Mouse (Mus musculus) naive thymus-derived CD4-positive, alpha-beta T cell, adult 5 months (primary cell): Measurements from ENCODE around the gene Capns2. TPM values are rescaled to one million over a fixed set of nuclear protein-coding genes. Genes with fewer than 3 reads are reported as not detected.

Source experiments
- polyA plus RNA-seq: library from polyadenylated mRNA; unstranded; fragments of 100-300 nt; shearing (Covaris generic); gene quantifications from one replicate; pipeline ENCODE4 v1.2.1, GENCODE M21; 2017

Capns2 gene
- not detected for polyA plus RNA-seq

DNA sequence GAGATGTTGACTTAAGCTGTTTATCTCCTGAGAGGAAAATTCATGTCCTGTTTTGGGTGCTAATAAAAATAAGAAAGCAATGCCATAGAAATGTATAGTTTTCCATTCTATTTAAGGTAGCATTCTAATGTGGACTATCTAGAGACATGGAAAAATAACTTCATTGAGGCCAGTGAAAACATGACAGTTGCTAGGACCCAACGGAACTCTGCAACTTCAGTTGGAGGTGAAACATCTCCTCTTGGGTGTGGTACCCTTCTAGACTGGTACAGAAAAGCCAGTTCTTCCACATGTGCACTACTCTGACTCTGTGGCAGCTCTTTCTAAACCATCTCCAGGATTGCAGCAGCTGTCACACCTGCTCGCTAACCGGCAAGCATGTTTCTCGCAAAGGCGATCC, at the start of gene Capns2:
Gene Capns2 (plus strand): TSS at position 301 of the 400 bp plus-strand sequence.

DNA sequence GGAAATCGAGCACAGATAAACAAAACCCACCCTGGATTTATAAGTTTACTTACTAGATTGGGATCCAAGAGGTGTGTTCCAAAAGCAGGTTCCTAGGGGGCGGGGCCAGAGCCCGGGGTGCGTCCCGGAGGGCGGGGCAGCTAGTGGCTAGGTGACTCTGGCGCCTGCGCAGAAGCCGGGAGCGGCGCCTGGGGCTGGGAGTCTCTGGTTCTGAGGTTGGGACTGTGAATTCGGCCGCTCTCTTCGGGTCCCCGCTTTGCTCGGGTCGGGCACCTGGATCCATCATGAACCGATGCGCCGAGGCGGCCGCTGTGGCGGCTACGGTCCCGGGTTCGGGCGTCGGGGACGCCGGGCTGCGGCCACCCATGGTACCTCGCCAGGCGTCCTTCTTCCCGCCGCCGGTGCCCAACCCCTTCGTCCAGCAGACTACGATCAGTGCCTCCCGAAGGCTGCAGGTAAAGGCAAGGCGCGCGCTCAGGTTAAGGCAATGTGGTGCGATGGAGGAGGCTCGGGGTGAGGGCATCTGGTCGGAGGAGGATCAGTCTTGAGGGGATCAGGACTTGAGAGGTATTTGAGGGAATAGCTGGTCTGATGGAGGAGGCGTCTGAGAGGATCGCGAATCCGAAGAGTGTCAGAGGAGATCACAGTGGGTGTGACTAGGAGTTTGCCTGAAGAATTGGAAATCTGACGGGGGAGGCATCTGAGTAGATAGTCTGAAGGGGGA, 45.9 kb upstream of the Capns2 start, which contains the start of gene Lpcat2:
Gene Lpcat2 (plus strand): TSS at position 169 of the 724 bp plus-strand sequence.

Other genes with a start within 250 kb of the Capns2 start
- not detected for gene Irx6, start 227.1 kb upstream of the Capns2 start, polyA plus RNA-seq
- not detected for gene Mmp2, start 74.1 kb upstream of the Capns2 start, polyA plus RNA-seq
- gene Lpcat2, start 46.1 kb upstream of the Capns2 start, polyA plus RNA-seq: not detected
- gene Slc6a2, start 58.7 kb downstream of the Capns2 start, polyA plus RNA-seq: not detected
- gene Ces1a, start 146.8 kb downstream of the Capns2 start, polyA plus RNA-seq: not detected
- gene Ces1b, start 178.6 kb downstream of the Capns2 start, polyA plus RNA-seq: not detected
- gene Ces1c, start 229.9 kb downstream of the Capns2 start, polyA plus RNA-seq: not detected